Mouse (Mus musculus) layer of hippocampus, postnatal 10 days (tissue): Measurements from ENCODE around the gene Abcg8. TPM values are rescaled to one million over a fixed set of nuclear protein-coding genes. Genes with fewer than 3 reads are reported as not detected.

ENCODE experiments used
- DNase-seq, 2 experiments: peaks; one replicate each; pipeline ENCODE4 v3.0.0; 2021; ENCODE audit warnings: low spot score in 2 of 2
- long read RNA-seq: library from polyadenylated mRNA; stranded (forward); transcript quantifications from one replicate; pipeline ENCODE4 v2.0.0, GENCODE M21; 2023
- total RNA-seq, 2 experiments: library from RNA; stranded (reverse); gene quantifications; 2 replicates each; pipeline ENCODE4 v1.2.3; 2021

The Abcg8 gene
- not detected for total RNA-seq
- long read RNA-seq: 0 reads

GRCm38 (mm10) chr17:84675951-84676366, at the start of gene Abcg8:
Gene Abcg8, plus strand, starts transcription at chr17:84676302.
- DNase-seq: peak in 1 of 2 experiments; percentile 30

GRCm38 (mm10) chr17:84626857-84627305, 49.2 kb upstream of the Abcg8 start:
- DNase-seq: peak in 1 of 2 experiments; percentile 21

GRCm38 (mm10) chr17:84627721-84628120, 48.4 kb upstream of the Abcg8 start:
- DNase-seq: no peak

- no peak for DNase-seq
These were observed 47.5 kb upstream of the Abcg8 start for GRCm38 (mm10) chr17:84628611-84629010.

GRCm38 (mm10) chr17:84631836-84632235, 44.3 kb upstream of the Abcg8 start:
- no peak for DNase-seq

GRCm38 (mm10) chr17:84633443-84633842, 42.7 kb upstream of the Abcg8 start:
- DNase-seq: no peak

GRCm38 (mm10) chr17:84636328-84636727, 39.8 kb upstream of the Abcg8 start:
- no peak for DNase-seq

GRCm38 (mm10) chr17:84637971-84638370, 38.1 kb upstream of the Abcg8 start:
- DNase-seq: no peak

- no peak for DNase-seq
These were observed 36.2 kb upstream of the Abcg8 start for GRCm38 (mm10) chr17:84639796-84640378.

GRCm38 (mm10) chr17:84641893-84642292, 34.2 kb upstream of the Abcg8 start:
- peak; percentile 60 to 61 for DNase-seq

- no peak for DNase-seq
These were observed 33.8 kb upstream of the Abcg8 start for GRCm38 (mm10) chr17:84642324-84642723.

- DNase-seq: no peak
These were observed 31.6 kb upstream of the Abcg8 start for GRCm38 (mm10) chr17:84644292-84645050.

GRCm38 (mm10) chr17:84645119-84645518, 31.0 kb upstream of the Abcg8 start:
- DNase-seq: no peak

GRCm38 (mm10) chr17:84645894-84646293, 30.2 kb upstream of the Abcg8 start:
- no peak for DNase-seq

GRCm38 (mm10) chr17:84646477-84646876, 29.6 kb upstream of the Abcg8 start:
- no peak for DNase-seq

GRCm38 (mm10) chr17:84647630-84648029, 28.5 kb upstream of the Abcg8 start:
- no peak for DNase-seq

- no peak for DNase-seq
These were observed 25.6 kb upstream of the Abcg8 start for GRCm38 (mm10) chr17:84650302-84651017.

GRCm38 (mm10) chr17:84653544-84653943, 22.6 kb upstream of the Abcg8 start:
- DNase-seq: no peak

GRCm38 (mm10) chr17:84656205-84656604, 19.9 kb upstream of the Abcg8 start:
- DNase-seq: no peak

- DNase-seq: no peak
These were observed 19.3 kb upstream of the Abcg8 start for GRCm38 (mm10) chr17:84656653-84657421.

GRCm38 (mm10) chr17:84657422-84657732, 18.7 kb upstream of the Abcg8 start:
- DNase-seq: no peak
